Mouse (Mus musculus) fibroblast of lung, adult 2 months (primary cell): ENCODE results near the gene Relb.

Source experiments
- DNase-seq: peaks from one replicate; pipeline ENCODE4 v3.0.0-alpha.2; 2011; ENCODE audit warnings: low read depth

Relb gene

DNA sequence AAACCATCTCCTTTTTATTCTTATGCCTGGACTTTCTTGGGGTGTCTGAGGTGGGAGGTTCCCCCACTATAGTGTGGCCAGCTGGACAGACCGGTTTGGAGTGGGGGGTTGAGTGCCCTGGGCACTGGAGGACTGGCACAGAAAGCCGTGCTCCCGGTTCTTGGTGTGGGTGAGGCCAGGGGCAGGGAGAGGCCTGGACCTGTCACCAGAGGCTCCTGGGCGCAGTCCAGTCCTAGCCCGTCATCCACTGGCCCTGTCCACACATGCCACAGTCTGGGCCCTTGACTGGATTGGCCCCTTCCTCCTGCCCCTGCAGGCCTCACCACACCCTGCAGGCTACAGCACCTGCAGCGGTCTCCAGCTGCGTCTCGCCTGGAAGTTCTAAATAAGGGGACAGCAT lies 48.6 kb downstream of the Relb start:
- DNase-seq = no peak

DNA sequence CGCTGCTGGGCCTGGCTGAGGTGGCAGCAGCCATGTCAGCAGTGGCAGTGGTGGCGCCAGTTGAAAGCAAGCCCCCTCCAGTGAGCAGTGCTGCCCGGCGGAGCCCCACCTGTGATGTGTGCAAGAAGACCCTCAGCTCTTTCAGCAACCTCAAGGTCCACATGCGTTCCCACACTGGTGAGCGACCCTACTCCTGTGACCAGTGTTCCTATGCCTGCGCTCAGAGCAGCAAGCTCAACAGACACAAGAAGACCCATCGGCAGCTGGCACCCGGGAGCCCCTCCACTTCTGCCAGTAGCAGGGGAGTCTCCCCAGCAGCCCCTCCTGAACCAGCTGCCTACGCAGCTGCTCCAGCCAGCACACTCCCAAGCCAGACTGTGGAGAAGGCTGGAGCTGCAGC lies 49.5 kb downstream of the Relb start:
- DNase-seq = no peak

DNA sequence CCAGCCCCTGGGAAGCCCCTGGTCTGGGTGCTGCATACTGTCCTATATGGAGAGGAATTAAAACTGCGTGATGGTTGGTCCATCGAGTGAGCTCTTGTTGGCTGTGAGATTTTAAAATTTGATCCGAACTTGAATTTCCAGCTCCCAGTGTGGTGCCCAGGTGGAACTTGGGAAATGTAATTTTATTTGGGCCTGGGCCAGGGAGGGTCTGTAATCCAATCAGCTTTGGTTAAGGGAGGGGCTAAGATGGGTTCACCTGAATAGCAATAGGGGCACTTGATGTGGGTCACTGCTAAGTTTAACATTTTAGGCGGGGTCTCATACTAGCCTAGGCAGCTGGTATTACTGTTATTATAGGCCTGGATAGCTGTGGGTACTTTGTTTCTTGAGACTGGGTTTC lies 50.8 kb downstream of the Relb start:
- no peak for DNase-seq

DNA sequence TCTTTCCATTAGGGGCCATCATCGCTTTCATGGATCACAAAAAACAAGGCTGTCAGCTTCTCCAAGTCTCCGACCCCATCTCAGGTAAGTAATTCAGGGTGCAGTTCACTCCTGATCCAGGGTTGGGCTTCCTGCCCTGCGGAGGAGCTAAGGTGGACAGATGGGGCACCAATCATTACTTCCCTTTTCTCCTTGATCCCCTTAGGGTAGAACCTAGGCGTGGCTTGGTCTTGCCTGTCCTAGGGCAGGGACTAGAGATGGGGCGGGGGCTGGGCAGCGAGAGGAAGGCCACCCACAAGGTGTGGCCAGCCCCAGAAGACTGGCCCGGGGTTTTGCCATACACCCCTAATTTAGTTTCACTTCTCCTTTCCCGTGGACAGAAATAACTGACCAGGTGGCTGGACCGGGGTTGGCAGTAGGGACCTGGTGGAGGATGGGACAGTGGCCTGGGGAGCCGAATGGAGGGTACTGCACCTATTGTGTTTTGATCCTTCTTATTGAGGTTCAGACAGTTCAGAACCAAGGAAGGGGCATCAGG lies 51.3 kb downstream of the Relb start:
- no peak for DNase-seq

DNA sequence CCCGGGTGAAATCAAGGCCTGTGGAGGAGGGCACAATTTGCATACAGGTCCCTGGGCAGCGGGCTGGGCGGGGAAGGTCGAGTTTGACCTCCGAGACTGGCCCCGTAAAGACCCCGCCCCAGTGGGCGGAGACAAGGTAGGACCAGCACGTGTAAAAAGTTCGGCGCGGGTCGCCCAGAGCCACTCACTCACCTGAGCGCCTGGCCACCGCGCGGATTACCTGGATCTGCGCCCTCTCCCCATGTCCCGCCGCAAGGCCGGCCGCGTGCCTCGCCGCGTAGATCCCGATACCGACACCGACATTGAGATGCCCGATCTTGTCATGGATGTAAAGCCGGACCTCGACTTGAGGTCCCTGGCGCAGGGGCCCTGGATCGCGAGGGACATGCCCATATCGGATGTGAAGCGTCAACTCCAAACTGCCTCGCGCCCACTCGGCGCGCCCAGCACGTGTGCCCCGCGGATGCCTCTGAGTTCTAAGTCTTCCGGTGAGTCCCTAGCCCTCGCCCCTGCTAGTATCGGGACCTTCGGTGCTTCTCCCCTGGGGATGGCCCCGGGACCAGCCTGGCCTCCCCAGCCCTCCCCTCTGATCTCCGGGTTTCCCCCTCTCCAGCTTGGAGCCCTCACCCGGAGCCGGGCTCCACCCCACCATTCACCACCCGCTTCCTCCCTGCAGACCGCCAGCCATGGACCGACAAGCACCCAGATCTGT lies 51.9 kb downstream of the Relb start, which contains the start of the genes Zfp296 and Gemin7:
TSS of gene Zfp296 (plus strand) at position 147 of the 712 bp plus-strand sequence.
TSS of gene Gemin7 (minus strand) at position 455 of the 712 bp plus-strand sequence.
- DNase-seq = no peak

DNA sequence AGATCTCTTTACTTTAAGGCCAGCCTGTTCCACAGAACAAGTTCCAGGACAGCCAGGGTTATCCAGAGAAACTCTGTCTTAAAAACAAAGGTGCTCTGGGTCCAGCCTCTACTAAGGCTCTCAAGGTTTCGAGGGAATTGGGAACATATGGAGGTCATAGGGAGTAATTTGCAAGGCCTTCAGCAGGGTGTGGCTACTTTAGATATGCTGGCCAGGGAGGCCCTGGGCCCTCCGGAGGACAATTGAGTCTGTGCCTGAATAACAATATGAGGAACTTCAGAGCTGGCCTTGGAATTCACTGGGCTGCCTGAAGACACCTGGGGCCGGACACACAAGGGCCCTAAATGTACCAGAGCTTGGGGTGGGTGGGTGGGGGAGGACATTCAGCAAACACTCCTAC lies 53.7 kb downstream of the Relb start:
- no peak for DNase-seq

DNA sequence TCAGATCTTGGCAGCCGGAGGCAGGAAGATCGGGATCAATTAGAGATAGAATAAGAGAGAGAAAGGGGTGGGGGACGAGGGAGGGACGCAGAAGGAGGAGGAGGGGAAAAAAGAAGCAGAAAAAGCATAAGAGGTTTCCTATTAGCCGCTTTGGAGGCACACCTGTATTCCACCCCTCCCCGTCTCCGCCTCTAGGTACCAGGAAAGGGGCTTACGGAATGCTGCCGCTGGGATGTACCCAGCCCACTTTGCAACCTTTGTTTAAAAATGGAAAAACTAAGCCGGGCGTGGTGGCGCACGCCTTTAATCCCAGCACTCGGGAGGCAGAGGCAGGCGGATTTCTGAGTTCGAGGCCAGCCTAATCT lies 55.5 kb downstream of the Relb start:
- DNase-seq = no peak

DNA sequence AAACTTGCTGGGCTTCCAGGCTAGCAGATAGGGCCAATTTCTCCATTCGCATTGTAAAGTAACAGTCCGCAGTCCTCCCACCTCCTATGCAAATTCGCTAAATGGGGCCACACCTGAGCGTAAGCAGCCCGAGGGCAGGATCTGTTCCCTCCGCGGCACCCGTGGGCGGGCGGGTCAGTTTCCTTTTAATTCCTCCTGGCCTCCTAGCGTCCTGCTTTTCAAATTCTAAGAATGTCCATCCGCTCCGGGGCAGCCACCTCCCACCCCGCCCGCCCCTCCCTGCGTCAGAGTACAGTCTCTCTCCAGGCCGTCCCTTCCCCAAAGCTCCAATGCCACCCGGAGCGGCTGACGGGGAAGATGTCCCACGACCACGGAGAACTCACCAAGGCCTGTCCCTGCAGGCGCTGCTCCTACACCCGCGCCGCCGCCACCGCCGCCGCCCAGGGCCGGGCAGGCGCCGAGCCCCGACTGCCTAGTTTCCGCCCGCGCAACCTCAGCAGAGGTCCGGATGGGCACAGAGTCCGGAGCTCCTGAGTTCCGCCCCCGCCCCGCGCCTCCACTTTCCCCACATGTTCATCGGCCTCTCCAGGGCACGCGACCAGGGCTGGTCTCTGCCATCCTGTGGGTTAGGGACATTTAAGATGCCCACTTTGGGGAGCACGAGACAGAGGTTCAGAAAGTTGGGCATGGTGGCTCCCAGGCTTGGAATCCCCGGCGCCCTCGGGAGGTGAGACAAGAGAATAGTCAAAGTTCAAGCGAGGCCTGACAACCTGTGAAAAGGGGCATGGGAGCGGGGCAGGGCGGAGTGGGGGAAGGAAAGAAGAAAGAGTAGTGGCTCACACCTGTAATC lies 56.1 kb downstream of the Relb start:
- peak; percentile 37 for DNase-seq

DNA sequence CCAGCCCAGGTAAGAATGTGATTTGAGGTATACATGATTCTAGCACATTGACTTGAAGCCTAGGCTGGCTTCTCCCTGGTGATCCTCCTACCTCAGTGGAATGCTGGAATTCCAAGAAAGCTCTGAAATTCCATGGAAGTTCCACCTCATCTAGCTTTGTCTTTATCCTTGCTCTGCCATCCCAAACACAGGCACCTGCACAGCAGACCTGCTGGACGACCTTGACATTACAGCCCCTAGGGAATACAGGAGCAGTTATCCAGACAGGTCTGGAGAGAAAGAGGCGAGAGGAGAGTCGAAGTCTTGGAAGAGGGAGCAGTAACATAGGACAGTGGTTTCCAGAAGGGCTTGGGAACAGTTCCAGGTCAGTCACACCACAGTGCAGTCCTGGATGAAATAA lies 59.6 kb downstream of the Relb start:
- no peak for DNase-seq

DNA sequence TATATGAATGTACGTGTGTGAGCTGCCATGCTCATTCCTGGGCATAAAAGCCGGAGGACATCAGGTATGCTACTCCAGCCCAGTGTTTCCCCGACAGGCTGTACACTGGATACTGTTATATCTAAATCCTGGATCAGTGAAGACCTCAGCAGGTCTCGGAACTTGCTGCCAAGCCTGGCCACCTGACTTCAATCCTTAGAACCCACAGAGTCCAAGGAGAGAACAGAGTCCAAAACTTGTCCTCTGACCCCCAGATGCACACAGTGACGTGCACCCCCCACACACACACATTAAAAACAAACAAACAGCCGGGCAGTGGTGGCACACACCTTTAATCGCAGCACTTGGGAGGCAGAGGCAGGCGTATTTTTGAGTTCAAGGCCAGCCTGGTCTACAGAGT lies 61.8 kb downstream of the Relb start:
- no peak for DNase-seq

DNA sequence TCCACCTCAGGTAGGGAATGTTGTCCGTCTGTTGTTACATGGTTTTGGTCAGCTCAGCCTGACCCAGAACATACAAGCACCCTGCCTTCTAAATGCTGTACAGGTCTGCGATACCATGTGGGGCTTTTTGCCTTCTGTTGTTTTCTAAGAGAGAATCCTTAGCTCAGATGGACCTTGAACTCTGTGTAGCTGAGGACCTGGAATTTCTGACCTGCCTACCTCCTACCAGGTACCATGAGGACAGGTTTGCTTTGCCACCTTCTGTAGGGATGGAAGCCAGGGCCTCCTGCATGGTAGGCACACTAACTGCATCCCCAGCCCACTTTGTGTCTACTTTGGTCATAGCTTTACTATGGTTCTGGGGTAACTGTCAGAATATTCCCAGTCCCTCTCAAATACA lies 63.4 kb downstream of the Relb start:
- no peak for DNase-seq

DNA sequence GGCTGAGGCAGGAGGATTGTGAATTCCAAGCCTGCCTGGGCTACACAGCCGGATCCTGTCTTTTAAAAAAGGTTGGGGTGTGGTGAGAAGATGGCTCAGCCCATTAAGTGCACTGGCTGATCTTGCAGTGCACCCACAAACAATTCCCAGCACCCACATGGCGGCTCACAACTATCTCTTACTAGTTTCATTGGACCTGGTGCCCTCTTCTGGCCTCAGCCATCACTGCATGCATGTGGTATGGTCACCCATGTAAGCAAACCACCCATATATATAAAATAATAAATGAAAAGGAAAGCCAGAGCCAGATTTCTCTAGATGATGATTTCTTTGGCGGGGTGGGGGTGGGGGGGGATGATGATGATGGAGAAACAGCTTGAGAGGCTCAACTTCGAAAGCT lies 64.8 kb downstream of the Relb start:
- no peak for DNase-seq

DNA sequence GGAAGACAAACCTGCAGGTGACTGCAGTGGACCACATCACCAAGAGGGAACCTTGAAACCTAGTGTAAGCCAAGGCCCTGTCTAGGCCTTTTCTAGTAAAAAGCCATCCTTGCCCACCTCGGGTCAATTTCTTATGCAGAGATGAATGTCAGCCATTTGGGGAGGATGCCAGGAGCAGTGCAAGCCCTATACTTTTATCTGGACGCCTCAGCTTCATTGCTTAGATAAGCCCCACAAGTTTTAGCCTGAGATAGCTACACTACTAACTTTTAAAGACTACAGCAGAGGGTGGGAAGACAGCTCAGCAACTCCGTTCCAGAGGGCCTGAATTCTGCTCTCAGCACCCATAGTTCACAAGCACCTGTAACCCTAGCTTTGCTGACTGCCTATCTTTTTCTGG lies 65.4 kb downstream of the Relb start:
- no peak for DNase-seq

DNA sequence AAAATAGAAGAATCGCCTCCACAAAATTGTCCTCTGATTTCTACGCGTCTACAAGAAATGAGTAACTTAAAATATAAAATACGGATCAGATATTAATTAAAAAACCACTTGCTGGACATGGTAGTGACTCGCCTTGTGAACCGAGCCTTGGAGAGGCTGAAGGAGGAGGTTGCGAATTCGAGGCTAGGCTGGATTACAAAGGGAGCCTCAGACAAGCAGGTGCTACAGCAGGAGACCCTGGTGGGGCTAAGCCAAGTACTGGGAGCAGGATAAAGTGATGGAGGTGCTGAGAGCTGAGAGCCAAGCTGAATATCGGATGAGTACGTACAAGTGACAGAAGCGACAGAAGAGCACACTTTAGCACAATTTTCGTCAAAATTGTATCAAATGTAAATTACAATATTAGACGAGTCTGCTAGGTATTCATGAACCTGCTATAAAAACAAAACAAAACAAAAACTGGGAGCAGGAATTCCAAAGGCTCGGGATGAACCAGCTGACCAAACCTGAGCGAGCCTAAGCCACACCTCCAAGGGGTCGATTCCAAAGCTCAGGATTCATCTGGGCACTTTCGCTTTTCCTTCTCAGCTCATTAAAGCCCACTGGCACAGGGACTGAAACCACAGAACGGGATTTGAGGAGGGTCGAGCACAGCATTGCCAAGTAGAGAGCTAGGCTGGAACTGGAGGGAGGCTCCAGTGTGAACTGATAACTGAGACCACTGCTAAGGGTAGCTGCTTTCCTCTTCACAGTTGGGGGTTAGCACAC lies 66.4 kb downstream of the Relb start, which contains the start of gene Ppp1r37:
TSS of gene Ppp1r37 (minus strand) at position 434 of the 768 bp plus-strand sequence.
- no peak for DNase-seq

DNA sequence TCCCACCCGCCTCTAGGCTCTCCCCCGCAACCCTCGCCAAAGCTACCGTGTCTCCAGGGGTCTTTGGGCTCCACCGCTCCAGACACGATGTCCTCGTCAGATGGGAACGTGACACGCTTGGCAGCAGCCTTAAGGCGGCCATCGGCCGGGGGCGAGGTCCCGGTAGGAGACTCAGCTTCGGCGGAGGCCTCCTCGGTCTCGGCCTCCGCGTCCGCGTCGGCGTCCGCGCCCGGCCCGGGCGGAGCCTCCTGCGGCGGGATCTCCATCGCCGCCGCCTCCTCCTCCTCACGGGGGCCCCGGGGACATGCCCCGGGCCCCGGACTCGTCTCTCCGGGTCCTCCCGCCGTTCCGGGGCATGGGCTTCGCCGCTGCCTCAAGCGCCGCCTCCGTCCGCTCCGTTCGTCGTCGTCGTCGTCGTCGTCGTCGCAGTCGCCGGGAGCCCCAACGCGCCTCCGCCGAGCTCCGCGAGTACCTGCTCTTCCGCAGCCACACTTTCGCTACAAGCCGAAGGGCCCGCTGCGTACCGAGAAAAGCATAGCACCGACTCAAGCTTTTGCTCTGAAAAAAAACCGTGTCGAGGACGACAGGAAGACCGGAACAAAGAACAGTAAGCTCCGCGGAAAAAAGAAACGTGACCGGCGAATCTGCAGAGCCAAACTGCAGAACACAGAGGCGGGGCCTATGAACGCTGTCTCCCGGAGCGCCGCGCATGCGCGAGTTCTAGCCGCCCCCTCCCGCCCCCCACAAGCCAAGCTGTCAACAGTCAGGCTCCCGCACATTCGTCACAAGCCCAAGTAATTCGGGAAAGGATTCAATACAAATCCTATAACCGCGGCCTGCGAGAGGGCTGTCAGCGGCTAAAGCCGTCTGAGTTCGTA lies 67.2 kb downstream of the Relb start:
- DNase-seq = peak; percentile 69

DNA sequence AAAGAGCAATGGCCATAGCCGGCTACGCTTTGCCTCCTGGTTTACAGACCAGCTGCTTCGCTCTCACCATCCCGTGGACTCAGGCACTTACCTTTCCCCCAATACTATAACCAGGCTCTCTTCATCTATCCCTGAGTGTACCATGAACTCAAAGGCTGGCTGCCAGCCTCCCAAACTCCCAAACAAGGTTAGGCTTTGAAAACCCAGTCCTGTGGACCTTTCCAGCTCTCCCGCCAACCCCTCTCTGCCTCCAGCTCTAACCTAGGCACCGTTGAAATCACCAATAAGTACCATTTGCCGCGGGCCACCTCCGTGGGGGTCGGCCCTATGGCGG lies 67.8 kb downstream of the Relb start:
- DNase-seq = no peak

DNA sequence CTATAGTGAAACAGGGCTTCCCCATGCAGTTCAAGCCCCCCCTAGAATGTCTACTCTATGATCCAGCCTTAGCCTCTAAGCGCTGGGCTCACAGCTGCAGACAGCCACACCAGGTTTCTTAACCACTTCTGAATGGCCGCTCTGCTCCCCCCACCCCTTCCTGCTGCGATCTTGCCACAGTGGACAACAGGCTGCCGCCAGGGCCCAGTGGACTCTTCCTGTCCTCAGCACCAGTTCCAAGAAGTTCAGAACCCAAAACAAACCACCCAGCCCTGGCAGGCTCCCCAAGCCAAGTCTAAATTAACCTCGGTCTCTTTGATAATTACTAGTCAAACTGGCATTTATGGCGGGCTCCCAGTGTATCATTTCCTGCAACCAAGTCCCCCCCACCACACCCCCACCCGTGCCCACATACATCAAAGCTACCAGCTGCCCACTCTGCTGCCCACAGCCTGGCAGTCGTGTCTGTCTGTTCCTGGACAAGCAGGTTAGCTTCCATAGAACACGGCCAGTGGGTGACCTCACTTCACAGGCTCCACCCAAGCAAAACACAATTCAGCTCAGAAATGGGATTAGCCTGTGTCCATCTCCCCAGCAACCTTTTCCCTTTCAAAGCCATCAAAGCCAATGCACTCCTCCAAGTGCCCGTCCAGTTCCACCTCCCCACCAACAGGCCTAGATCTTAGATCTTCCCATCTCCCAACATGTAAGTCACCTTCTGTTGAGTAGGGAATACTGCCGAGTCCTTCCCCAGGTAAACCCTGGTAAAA lies 68.6 kb downstream of the Relb start:
- DNase-seq = no peak

DNA sequence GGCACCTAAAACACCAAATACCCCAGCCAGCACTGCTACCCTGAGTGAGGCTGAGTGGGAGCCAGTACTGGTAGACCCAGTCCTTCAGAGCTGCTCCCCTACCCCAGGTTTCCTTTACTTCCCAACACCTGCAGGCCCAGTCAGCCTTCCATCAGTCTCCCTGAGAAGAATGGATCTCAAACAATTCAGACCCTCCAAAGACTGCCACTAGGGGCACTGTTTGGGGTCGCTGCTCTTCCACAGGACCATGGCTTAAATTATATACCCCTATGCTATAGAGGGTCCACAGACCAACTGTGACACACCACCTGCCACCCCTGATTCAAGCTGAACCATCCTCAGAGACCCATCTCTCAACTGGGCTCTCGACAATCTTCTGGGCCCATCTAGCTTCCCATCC lies 70.3 kb downstream of the Relb start:
- DNase-seq = no peak

DNA sequence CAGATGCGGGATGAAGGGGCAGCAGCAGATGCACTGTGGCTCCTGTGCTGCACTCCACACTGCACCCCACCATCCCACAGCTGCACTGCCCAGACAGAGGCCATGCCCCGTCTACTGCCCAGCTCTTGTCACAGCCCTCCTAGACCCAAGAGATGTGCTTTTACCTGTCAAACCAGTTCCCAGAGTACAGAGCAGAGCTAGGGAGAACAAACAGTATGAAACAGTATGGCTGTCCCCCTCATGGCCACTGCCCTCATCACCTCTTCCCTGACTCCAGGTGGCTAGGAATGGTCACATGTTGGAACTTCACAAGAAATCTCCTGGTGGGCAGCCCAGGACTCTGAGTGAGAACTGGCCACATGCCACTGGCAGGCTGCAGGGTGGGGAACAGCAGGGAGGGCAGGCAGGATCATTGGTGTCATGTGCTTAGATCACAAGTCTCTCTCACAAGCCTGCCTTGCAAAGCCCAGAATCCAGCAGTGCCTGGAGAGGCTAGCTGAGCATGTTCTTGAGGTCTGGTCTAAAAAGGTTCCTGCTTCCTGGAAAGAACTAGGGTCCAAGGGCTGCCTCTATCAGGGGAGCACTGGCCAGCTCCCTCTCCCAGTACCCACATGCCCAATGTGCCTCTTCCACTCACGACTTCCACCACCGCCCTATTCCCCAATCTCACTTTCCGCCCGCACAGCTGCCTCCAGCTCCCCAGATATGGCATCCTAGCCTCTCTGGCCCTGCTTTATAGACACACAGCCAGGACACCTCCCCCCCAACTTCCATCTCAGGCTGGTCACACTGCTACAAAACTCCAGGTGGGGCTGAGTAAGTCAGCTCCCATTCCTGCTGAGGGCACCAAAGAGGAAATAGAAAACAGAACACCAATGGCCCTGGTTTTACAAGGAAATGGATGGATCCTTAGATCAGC lies 71.0 kb downstream of the Relb start:
- DNase-seq = no peak

DNA sequence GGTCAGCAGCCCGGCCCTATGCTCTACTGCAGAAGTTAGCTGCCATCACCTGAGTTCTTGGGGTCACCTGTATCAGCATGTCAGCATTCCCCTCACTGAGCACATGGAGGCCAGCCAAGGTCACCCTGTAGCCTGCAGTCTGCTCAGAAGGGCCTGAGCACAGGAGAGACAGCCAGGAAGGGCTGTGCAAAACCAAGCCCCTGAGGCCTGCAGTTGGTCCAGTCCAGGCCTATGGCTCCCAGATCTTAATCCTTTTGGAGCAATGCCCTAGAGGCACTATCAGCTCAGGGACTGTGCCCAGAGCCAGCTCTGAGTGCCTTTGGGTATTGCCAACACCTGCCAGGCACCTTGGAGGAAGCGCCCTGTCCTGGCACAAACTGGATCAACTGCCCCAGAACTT lies 72.2 kb downstream of the Relb start:
- no peak for DNase-seq
